Mouse (Mus musculus): ENCODE results near the gene Acy3. TPM values are rescaled to one million over a fixed set of nuclear protein-coding genes. Genes with fewer than 3 reads are reported as not detected.
"Not testable (repeated sequence)": the region's sequence is repeated elsewhere in the genome, so short reads cannot be mapped to it uniquely, and the experiment has no call there.

Acy3 gene
- polyA plus RNA-seq, 1 experiment from 2014 or later = 1.8 TPM

DNA sequence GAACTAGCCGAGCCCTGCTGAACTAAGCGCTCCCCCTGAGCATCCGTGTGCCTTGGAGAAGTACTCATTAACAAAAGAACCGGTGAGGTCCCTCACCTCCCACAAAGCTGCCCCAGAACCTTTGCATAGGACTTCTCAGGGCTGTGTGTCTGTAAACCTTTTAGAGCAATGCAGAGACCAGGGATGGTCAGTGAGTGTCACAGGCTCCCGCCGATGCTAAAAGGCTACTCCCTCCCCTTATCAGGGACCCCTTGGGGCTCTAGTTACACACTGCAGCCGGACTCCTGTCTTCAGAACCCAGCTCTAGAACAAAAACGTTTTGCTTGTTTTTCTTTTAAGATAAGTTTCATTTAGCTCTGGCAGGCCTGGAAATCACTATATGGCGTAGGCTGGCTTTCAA, 26.7 kb downstream of the Acy3 start:
- 18% methylated on average over 9 of the region's 9 CpGs for WGBS
- H3K36me3 ChIP-seq (replicated peaks) = peaks cover 26% of the 10 kb centered on the region
- no peaks in the 10 kb centered on the region for H3K27me3 ChIP-seq (ENCODE audit: poor library complexity, severe bottlenecking)
- H3K4me3 ChIP-seq = peak overlapping the region; percentile 93
- peaks cover 31% of the 10 kb centered on the region for H3K4me1 ChIP-seq
- H3K9me3 ChIP-seq = no peaks in the 10 kb centered on the region
- no peak for DNase-seq (ENCODE audit: extremely low spot score, low spot score)
- H3K27ac ChIP-seq = peak overlapping the region; percentile 83

GRCm38 (mm10) chr19:4014802-4015201, 28.4 kb downstream of the Acy3 start:
- Histone ChIP-seq H3K4me3 (no peak overlapping the region), H3K36me3 (replicated peaks) (peaks cover 9% of the 10 kb centered on the region), H3K27ac (no peak overlapping the region), H3K27me3 (ENCODE audit: poor library complexity, severe bottlenecking) (no peaks in the 10 kb centered on the region), H3K9me3 (no peaks in the 10 kb centered on the region), H3K4me1 (peaks cover 42% of the 10 kb centered on the region)
- DNase-seq (ENCODE audit: extremely low spot score, low spot score) = no peak

DNA sequence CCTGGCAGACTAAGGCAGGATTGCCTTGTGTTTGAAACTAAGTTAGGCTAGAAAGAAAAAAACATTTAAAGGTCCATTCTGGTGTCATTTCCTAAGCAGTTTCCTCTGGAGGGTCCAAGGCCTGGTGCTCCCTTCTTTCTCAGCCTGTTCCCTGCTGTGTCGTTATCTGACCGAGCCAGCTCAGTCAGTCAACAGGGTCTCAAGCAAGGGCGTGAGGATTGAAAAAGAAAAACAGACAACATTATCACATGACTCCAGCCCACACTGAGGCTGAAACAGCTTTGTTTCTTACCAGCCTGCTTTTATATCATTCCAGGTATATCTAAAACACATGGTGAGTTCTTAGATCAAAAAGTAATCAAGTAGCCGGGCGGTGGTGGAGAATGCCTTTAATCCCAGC, 29.3 kb downstream of the Acy3 start:
- Histone ChIP-seq H3K4me3 (no peak overlapping the region), H3K9me3 (no peaks in the 10 kb centered on the region), H3K36me3 (replicated peaks) (peaks cover under 1% of the 10 kb centered on the region), H3K4me1 (peaks cover 42% of the 10 kb centered on the region), H3K27me3 (ENCODE audit: poor library complexity, severe bottlenecking) (no peaks in the 10 kb centered on the region), H3K27ac (no peak overlapping the region)
- 66% methylated on average over 5 of the region's 5 CpGs for WGBS
- DNase-seq (ENCODE audit: extremely low spot score, low spot score) = no peak

DNA sequence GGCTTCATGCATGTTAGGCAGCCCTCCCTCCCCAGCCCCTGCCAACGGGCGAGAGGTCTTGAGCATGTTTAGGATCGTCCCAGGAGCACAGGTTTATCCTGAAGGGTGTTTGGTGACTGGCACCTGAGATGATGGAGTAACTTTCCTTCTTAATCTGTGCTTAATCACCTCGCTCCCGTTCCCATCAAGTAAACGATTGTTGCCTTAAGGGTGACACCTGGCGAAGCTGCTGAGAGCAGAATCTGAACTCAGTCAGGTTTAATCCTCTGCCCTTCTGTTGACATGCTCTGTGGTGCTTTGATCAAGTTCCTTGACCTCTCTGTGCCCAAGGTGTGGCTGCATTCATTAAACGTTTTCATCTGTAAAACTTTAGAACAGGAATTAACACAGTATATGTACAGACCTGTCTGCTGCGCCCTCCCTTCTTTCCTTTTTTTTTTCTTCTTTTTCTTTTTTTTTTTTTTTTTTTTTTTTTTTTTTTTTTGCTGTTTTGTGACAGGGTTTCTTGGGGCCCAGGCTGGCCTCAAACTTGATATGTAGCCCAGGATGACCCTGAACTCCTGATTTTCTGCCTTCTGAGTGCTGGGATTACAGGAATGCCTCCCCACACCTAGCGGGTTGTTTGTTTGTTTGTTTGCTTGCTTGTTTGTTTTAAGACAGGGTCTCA, 31.7 kb downstream of the Acy3 start:
- Histone ChIP-seq H3K36me3 (replicated peaks) (no peaks in the 10 kb centered on the region), H3K9me3 (no peaks in the 10 kb centered on the region), H3K27ac (no peak overlapping the region), H3K4me1 (peaks cover 29% of the 10 kb centered on the region), H3K4me3 (no peak overlapping the region), H3K27me3 (ENCODE audit: poor library complexity, severe bottlenecking) (no peaks in the 10 kb centered on the region)
- no peak for DNase-seq (ENCODE audit: extremely low spot score, low spot score)
- 67% methylated on average over 10 of the region's 10 CpGs for WGBS

DNA sequence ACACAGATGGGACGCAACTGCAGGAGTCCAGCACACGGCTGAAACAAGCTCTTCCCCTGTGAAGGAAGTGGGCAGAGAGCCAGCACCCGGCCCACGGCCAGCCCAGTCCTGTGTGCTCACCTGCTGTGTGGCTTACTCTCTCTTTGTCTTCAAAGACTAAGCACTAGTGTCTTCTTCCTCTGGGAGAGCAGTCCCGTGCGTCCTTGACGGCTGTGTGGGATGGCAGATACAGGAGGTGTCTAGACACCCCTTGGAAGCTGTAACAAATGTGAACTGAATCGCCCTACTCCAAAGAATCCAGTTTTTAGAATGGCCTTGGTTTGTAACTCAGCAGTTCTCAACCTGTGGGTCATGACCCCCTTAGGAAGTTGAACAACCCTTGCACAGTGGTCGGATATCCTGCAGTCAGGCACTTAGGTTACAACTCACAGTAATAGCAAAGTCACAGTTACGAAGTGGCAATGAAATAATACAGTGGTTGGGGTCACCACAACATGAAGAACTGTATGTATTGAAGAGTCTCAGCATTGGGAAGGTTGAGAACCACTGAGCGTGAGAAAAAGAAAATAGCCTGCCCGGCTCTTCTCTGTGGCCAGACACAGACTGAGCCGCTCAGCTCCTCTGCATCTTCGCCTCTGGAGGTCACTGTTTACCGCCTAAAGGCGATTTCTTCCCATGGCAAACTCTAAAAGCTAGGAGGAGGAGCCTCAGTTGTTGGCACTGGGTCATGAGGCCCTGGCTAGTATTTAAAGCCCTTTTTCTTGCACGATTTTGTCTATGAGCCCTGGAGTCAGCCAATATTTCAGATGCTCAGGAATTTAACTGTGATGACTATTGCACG, 32.6 kb downstream of the Acy3 start:
- Histone ChIP-seq H3K36me3 (replicated peaks) (no peaks in the 10 kb centered on the region), H3K4me1 (peaks cover 21% of the 10 kb centered on the region), H3K27ac (0 out of 2 replicates have a peak overlapping the region, but pooled peaks have one; percentile 46), H3K27me3 (ENCODE audit: poor library complexity, severe bottlenecking) (no peaks in the 10 kb centered on the region), H3K9me3 (no peaks in the 10 kb centered on the region), H3K4me3 (no peak overlapping the region)
- WGBS = 39% methylated on average over 18 of the region's 18 CpGs
- peak; percentile 57 for DNase-seq (ENCODE audit: extremely low spot score, low spot score)

- DNase-seq (ENCODE audit: extremely low spot score, low spot score) = no peak
- no peak overlapping the region for H3K27ac ChIP-seq
- H3K27me3 ChIP-seq (ENCODE audit: poor library complexity, severe bottlenecking) = no peaks in the 10 kb centered on the region
- WGBS = 80% methylated on average over 7 of the region's 7 CpGs
- peaks cover 12% of the 10 kb centered on the region for H3K4me1 ChIP-seq
- H3K9me3 ChIP-seq = peaks cover 18% of the 10 kb centered on the region
- no peak overlapping the region for H3K4me3 ChIP-seq
- no peaks in the 10 kb centered on the region for H3K36me3 ChIP-seq (replicated peaks)
Measured at GRCm38 (mm10) chr19:4023185-4023584, 36.8 kb downstream of the Acy3 start.

GRCm38 (mm10) chr19:4027576-4027975, 41.2 kb downstream of the Acy3 start:
- Histone ChIP-seq H3K36me3 (replicated peaks) (no peaks in the 10 kb centered on the region), H3K9me3 (peaks cover 21% of the 10 kb centered on the region), H3K27me3 (ENCODE audit: poor library complexity, severe bottlenecking) (no peaks in the 10 kb centered on the region), H3K4me3 (no peak overlapping the region), H3K27ac (no peak overlapping the region), H3K4me1 (no peaks in the 10 kb centered on the region)
- DNase-seq (ENCODE audit: extremely low spot score, low spot score) = no peak

- Histone ChIP-seq H3K4me3 (no peak overlapping the region), H3K27ac (no peak overlapping the region), H3K4me1 (peaks cover 16% of the 10 kb centered on the region), H3K36me3 (replicated peaks) (peaks cover 14% of the 10 kb centered on the region), H3K9me3 (peaks cover 4% of the 10 kb centered on the region; the same call in 1 of the 2 replicates), H3K27me3 (ENCODE audit: poor library complexity, severe bottlenecking) (no peaks in the 10 kb centered on the region)
- 46% methylated on average over 7 of the region's 7 CpGs for WGBS
- DNase-seq (ENCODE audit: extremely low spot score, low spot score) = no peak
Measured at GRCm38 (mm10) chr19:4032668-4033067, 46.3 kb downstream of the Acy3 start.

- 86% methylated on average over 3 of the region's 3 CpGs for WGBS
- no peak for DNase-seq (ENCODE audit: extremely low spot score, low spot score)
- 0 out of 2 replicates have a peak, but pooled peaks cover 3% of the 10 kb centered on the region for H3K9me3 ChIP-seq
- peaks cover 22% of the 10 kb centered on the region for H3K4me1 ChIP-seq
- no peak overlapping the region for H3K4me3 ChIP-seq
- H3K27ac ChIP-seq = no peak overlapping the region
- peaks cover 14% of the 10 kb centered on the region for H3K36me3 ChIP-seq (replicated peaks)
- no peaks in the 10 kb centered on the region for H3K27me3 ChIP-seq (ENCODE audit: poor library complexity, severe bottlenecking)
Measured at GRCm38 (mm10) chr19:4033298-4033697, 46.9 kb downstream of the Acy3 start.

GRCm38 (mm10) chr19:4033742-4034141, 47.4 kb downstream of the Acy3 start:
- Histone ChIP-seq H3K36me3 (replicated peaks) (peaks cover 14% of the 10 kb centered on the region), H3K4me3 (no peak overlapping the region), H3K9me3 (no peaks in the 10 kb centered on the region), H3K27me3 (ENCODE audit: poor library complexity, severe bottlenecking) (no peaks in the 10 kb centered on the region), H3K4me1 (peaks cover 23% of the 10 kb centered on the region), H3K27ac (no peak overlapping the region)
- 64% methylated on average over 5 of the region's 5 CpGs for WGBS
- no peak for DNase-seq (ENCODE audit: extremely low spot score, low spot score)

GRCm38 (mm10) chr19:4036327-4037045, 50.1 kb downstream of the Acy3 start:
- no peaks in the 10 kb centered on the region for H3K9me3 ChIP-seq
- peaks cover 14% of the 10 kb centered on the region for H3K36me3 ChIP-seq (replicated peaks)
- 81% methylated on average over 12 of the region's 12 CpGs for WGBS
- H3K4me3 ChIP-seq = peak overlapping the region; percentile 16
- 0 out of 2 replicates have a peak overlapping the region, but pooled peaks have one; percentile 9 for H3K27ac ChIP-seq
- no peaks in the 10 kb centered on the region for H3K27me3 ChIP-seq (ENCODE audit: poor library complexity, severe bottlenecking)
- DNase-seq (ENCODE audit: extremely low spot score, low spot score) = no peak
- H3K4me1 ChIP-seq = peaks cover 23% of the 10 kb centered on the region

- Histone ChIP-seq H3K27ac (peak overlapping the region; percentile 91), H3K4me3 (peak overlapping the region; percentile 68), H3K36me3 (replicated peaks) (peaks cover 14% of the 10 kb centered on the region), H3K4me1 (peaks cover 23% of the 10 kb centered on the region)
- DNase-seq (ENCODE audit: extremely low spot score, low spot score); H3K9me3 ChIP-seq; H3K27me3 ChIP-seq (ENCODE audit: poor library complexity, severe bottlenecking): not testable (repeated sequence)
- WGBS = 24% methylated on average over 7 of the region's 8 CpGs
Measured at GRCm38 (mm10) chr19:4037154-4037787, 50.9 kb downstream of the Acy3 start.

Data from forebrain, embryonic 10.5 days (tissue).